ENCODE assay signal across 30 mouse cellular contexts in genomic region chr7:24488303-24488702, GRCm38 (mm10). TPM values are rescaled to one million over a fixed set of nuclear protein-coding genes. Genes with fewer than 3 reads are reported as not detected.
DNase-seq lines count a peak whose midpoint lies in the region; ATAC-seq and TF ChIP-seq lines count a peak whose summit lies in the region.
"Had no signal": no experiment of that assay in that cellular context is flagged by ENCODE, and none has a peak within 500 bp of the region (broad histone marks: within the 10 kb centered on the region; RNA-seq: fewer than 3 reads in every experiment).

No protein-coding gene starts in this region.

- H3K27ac ChIP-seq in hindbrain, postnatal 0 days = peak overlapping the region; percentile 86
- H3K27ac ChIP-seq in hindbrain, embryonic 10.5 days = no peak overlapping the region
- 0 out of 2 replicates have a peak overlapping the region, but pooled peaks have one; percentile 1 for H3K27ac ChIP-seq in neural tube, embryonic 15.5 days (replicated peaks)
- H3K27ac ChIP-seq: kidney, postnatal 0 days; limb, embryonic 12.5 days; stomach, postnatal 0 days had no signal

- H3K4me3 ChIP-seq in hindbrain, postnatal 0 days (ENCODE audit: low read length) = no peak overlapping the region
- H3K4me3 ChIP-seq in hindbrain, embryonic 10.5 days = no peak overlapping the region
- no peak overlapping the region for H3K4me3 ChIP-seq in neural tube, embryonic 15.5 days (replicated peaks)
- H3K4me3 ChIP-seq: heart, embryonic 12.5 days; limb, embryonic 12.5 days had no signal

- H3K4me2 ChIP-seq in hindbrain, postnatal 0 days (ENCODE audit: low read depth, low read length) = no peak overlapping the region
- H3K4me2 ChIP-seq in neural tube, embryonic 15.5 days = no peak overlapping the region
- H3K4me2 ChIP-seq: heart, embryonic 12.5 days; limb, embryonic 12.5 days; liver, embryonic 11.5 days had no signal

- no peak for ATAC-seq in cerebellum, adult (ENCODE audit: insufficient number of reproducible peaks, low FRiP score, low TSS enrichment)
- no peak for ATAC-seq in hindbrain, postnatal 0 days
- ATAC-seq in neural tube, embryonic 15.5 days (ENCODE audit: low FRiP score) = no peak
- ATAC-seq: forebrain, embryonic 16.5 days; inflammation-experienced regulatory T-cells, adult 6 months had no signal

- H3K27me3 ChIP-seq in hindbrain, postnatal 0 days (ENCODE audit: insufficient read depth, low read length) = no peaks in the 10 kb centered on the region
- peaks cover 13% of the 10 kb centered on the region; the same call in 1 of the 2 replicates for H3K27me3 ChIP-seq in hindbrain, embryonic 10.5 days (ENCODE audit: insufficient read depth, poor library complexity, severe bottlenecking)
- no peaks in the 10 kb centered on the region for H3K27me3 ChIP-seq in neural tube, embryonic 15.5 days (replicated peaks)

- peaks cover 20% of the 10 kb centered on the region; the same call in 1 of the 2 replicates for H3K4me1 ChIP-seq in hindbrain, postnatal 0 days (ENCODE audit: insufficient read depth, low read length)
- H3K4me1 ChIP-seq in hindbrain, embryonic 10.5 days (replicated peaks) = peaks cover 44% of the 10 kb centered on the region
- H3K4me1 ChIP-seq in neural tube, embryonic 15.5 days = peaks cover 53% of the 10 kb centered on the region
- H3K4me1 ChIP-seq: heart, embryonic 12.5 days had no signal

- no peaks in the 10 kb centered on the region for H3K9me3 ChIP-seq in hindbrain, postnatal 0 days (ENCODE audit: low read length)
- no peaks in the 10 kb centered on the region for H3K9me3 ChIP-seq in hindbrain, embryonic 10.5 days
- no peaks in the 10 kb centered on the region for H3K9me3 ChIP-seq in neural tube, embryonic 15.5 days (replicated peaks)
- H3K9me3 ChIP-seq: heart, embryonic 12.5 days; limb, embryonic 12.5 days had no signal

- WGBS in hindbrain, postnatal 0 days = 63% methylated on average over 8 of the region's 8 CpGs
- 86% methylated on average over 8 of the region's 8 CpGs for WGBS in hindbrain, embryonic 10.5 days
- 82% methylated on average over 8 of the region's 8 CpGs for WGBS in neural tube, embryonic 15.5 days

- H3K9ac ChIP-seq in hindbrain, postnatal 0 days (replicated peaks; ENCODE audit: low read length) = no peak overlapping the region
- no peak overlapping the region for H3K9ac ChIP-seq in neural tube, embryonic 15.5 days (replicated peaks)
- H3K9ac ChIP-seq: heart, embryonic 12.5 days; limb, embryonic 12.5 days had no signal

- TF ChIP-seq CTCF in hindbrain, postnatal 0 days (IDR thresholded peaks at IDR 0.05; ENCODE audit: low read depth) = no peak

- peak; percentile 46 for DNase-seq in cerebellum, adult 11 months
- DNase-seq in hindbrain, postnatal 0 days (ENCODE audit: low spot score) = no peak
- no peak for DNase-seq in hindbrain, embryonic 10.5 days (ENCODE audit: low spot score)
- DNase-seq in neural tube, embryonic 10.5 days (ENCODE audit: extremely low spot score, low spot score) = no peak
- DNase-seq in Muller cell, postnatal 12 days (ENCODE audit: inconsistent ontology term) = no peak
- no peak for DNase-seq in lung, postnatal 36 days
- DNase-seq: adrenal gland, postnatal 10 days; gastrocnemius, postnatal 14 days; heart, adult 11 months; heart, postnatal 10 days; kidney, adult 2 months; lung, adult 18-20 months; lung, postnatal 14 days; right cerebral cortex, postnatal 14 days; thymus, adult 2 months; thymus, postnatal 4 days had no signal

- H3K36me3 ChIP-seq in hindbrain, postnatal 0 days (ENCODE audit: insufficient read depth, low read length) = no peaks in the 10 kb centered on the region
- peaks cover 39% of the 10 kb centered on the region for H3K36me3 ChIP-seq in hindbrain, embryonic 10.5 days
- H3K36me3 ChIP-seq in neural tube, embryonic 15.5 days = peaks cover 19% of the 10 kb centered on the region; the same call in 1 of the 2 replicates
- H3K36me3 ChIP-seq: heart, embryonic 12.5 days; limb, embryonic 12.5 days had no signal

RNA-seq across cellular contexts. Expression of gene Cadm4, which starts 6.5 kb away (rescaled TPM):
- 423 and 447 TPM in 2 replicates for total RNA-seq in hindbrain, postnatal 0 days (2014; rRNA removed)
- polyA plus RNA-seq in hindbrain, postnatal 0 days (2015; fragmentation: Nextera tagmentation; extraction: Ambion mirVana) = 97.9 and 101 TPM in 2 replicates
- 12.1 and 38.6 TPM in 2 replicates for polyA plus RNA-seq in hindbrain, embryonic 10.5 days (2016; fragmentation: Nextera tagmentation; extraction: Ambion mirVana)
- 67.2 and 90.6 TPM in 2 replicates for polyA plus RNA-seq in neural tube, embryonic 15.5 days (2015; fragmentation: Nextera tagmentation; extraction: Ambion mirVana)
- total RNA-seq: megakaryocyte, adult 5-6 weeks had no signal
- polyA plus RNA-seq: inflammation-experienced regulatory T-cells, adult 6 months had no signal

RNA-seq across cellular contexts. Expression of gene Zfp428, which starts 18.5 kb away (rescaled TPM):
- 138 and 152 TPM in 2 replicates for total RNA-seq in hindbrain, postnatal 0 days (2014; rRNA removed)
- polyA plus RNA-seq in hindbrain, postnatal 0 days (2015; fragmentation: Nextera tagmentation; extraction: Ambion mirVana) = 219 and 222 TPM in 2 replicates
- polyA plus RNA-seq in hindbrain, embryonic 10.5 days (2016; fragmentation: Nextera tagmentation; extraction: Ambion mirVana) = 109 and 150 TPM in 2 replicates
- polyA plus RNA-seq in neural tube, embryonic 15.5 days (2015; fragmentation: Nextera tagmentation; extraction: Ambion mirVana) = 215 and 282 TPM in 2 replicates

RNA-seq across cellular contexts. Expression of gene AC161166.1, which starts 24.0 kb away (rescaled TPM):
- not detected in 2 replicates for total RNA-seq in hindbrain, postnatal 0 days (2014; rRNA removed)
- 0.19 and 0.55 TPM in 2 replicates for polyA plus RNA-seq in hindbrain, postnatal 0 days (2015; fragmentation: Nextera tagmentation; extraction: Ambion mirVana)
- 1.1 TPM in 2 replicates for polyA plus RNA-seq in hindbrain, embryonic 10.5 days (2016; fragmentation: Nextera tagmentation; extraction: Ambion mirVana)
- polyA plus RNA-seq in neural tube, embryonic 15.5 days (2015; fragmentation: Nextera tagmentation; extraction: Ambion mirVana) = 0.98 and 1.2 TPM in 2 replicates
- total RNA-seq: adrenal gland, postnatal 10 days; gastrocnemius, postnatal 14 days; heart, postnatal 10 days; layer of hippocampus, postnatal 25 days; left cerebral cortex, postnatal 10 days; megakaryocyte, adult 5-6 weeks had no signal
- polyA plus RNA-seq: brain, embryonic 14.5 days; inflammation-experienced regulatory T-cells, adult 6 months; kidney, adult 2 months; liver, embryonic 11.5 days had no signal

RNA-seq across cellular contexts. Expression of gene Plaur, which starts 26.0 kb away (rescaled TPM):
- total RNA-seq in hindbrain, postnatal 0 days (2014; rRNA removed) = 3.0 and 4.8 TPM in 2 replicates
- 1.3 and 1.4 TPM in 2 replicates for polyA plus RNA-seq in hindbrain, postnatal 0 days (2015; fragmentation: Nextera tagmentation; extraction: Ambion mirVana)
- polyA plus RNA-seq in hindbrain, embryonic 10.5 days (2016; fragmentation: Nextera tagmentation; extraction: Ambion mirVana) = 0.77 and 1.9 TPM in 2 replicates
- polyA plus RNA-seq in neural tube, embryonic 15.5 days (2015; fragmentation: Nextera tagmentation; extraction: Ambion mirVana) = 1.7 and 4.6 TPM in 2 replicates

RNA-seq across cellular contexts. Expression of gene Irgc1, which starts 36.2 kb away (rescaled TPM):
- not detected in 2 replicates for total RNA-seq in hindbrain, postnatal 0 days (2014; rRNA removed)
- not detected in 2 replicates for polyA plus RNA-seq in hindbrain, postnatal 0 days (2015; fragmentation: Nextera tagmentation; extraction: Ambion mirVana)
- polyA plus RNA-seq in hindbrain, embryonic 10.5 days (2016; fragmentation: Nextera tagmentation; extraction: Ambion mirVana) = not detected in 2 replicates
- not detected in 2 replicates for polyA plus RNA-seq in neural tube, embryonic 15.5 days (2015; fragmentation: Nextera tagmentation; extraction: Ambion mirVana)
- total RNA-seq: heart, postnatal 10 days; layer of hippocampus, postnatal 25 days had no signal
- polyA plus RNA-seq: brain, embryonic 14.5 days; forebrain, embryonic 16.5 days; heart, embryonic 12.5 days; hindbrain, embryonic 11.5 days; inflammation-experienced regulatory T-cells, adult 6 months; kidney, postnatal 0 days; limb, embryonic 12.5 days; liver, embryonic 11.5 days had no signal
